Mouse (Mus musculus) liver, embryonic 15.5 days (tissue): Measurements from ENCODE around the gene Acot4. TPM values are rescaled to one million over a fixed set of nuclear protein-coding genes. Genes with fewer than 3 reads are reported as not detected.
A peak's percentile ranks its signal among the peaks of the same experiment; 100 is the strongest.
"Not testable (repeated sequence)": the region's sequence is repeated elsewhere in the genome, so short reads cannot be mapped to it uniquely, and the experiment has no call there.

Source experiments
- ATAC-seq: fragments of 200-750 bp; cut with Nextera tagmentation; 2 replicates; pipeline ENCODE4 v1.8.0; 2017; ENCODE audit warnings: moderate number of reproducible peaks, mild to moderate bottlenecking, moderate library complexity; ENCODE audit not compliant: insufficient read depth
- H3K27ac ChIP-seq: fragments of 300-500 bp; sonication (generic); replicated peaks from 2 replicates; pipeline ENCODE4 v1.5.1; 2015; ENCODE audit warnings: mild to moderate bottlenecking, inconsistent platforms
- H3K27me3 ChIP-seq: fragments of 300-500 bp; sonication (generic); 2 replicates; pipeline ENCODE4 v1.6.1; 2015; ENCODE audit warnings: mild to moderate bottlenecking, inconsistent platforms
- H3K36me3 ChIP-seq: fragments of 300-500 bp; sonication (generic); replicated peaks from 2 replicates; pipeline ENCODE4 v1.6.1; 2015; ENCODE audit warnings: moderate library complexity, mild to moderate bottlenecking, inconsistent platforms
- H3K4me1 ChIP-seq: fragments of 300-500 bp; sonication (generic); replicated peaks from 2 replicates; pipeline ENCODE4 v1.6.1; 2015; ENCODE audit warnings: inconsistent platforms
- H3K4me2 ChIP-seq: fragments of 300-500 bp; sonication (generic); 2 replicates; pipeline ENCODE4 v1.6.1; 2015; ENCODE audit warnings: moderate library complexity, mild to moderate bottlenecking, inconsistent platforms
- H3K4me3 ChIP-seq: fragments of 300-500 bp; sonication (generic); replicated peaks from 2 replicates; pipeline ENCODE4 v1.5.1; 2015; ENCODE audit warnings: mild to moderate bottlenecking, inconsistent platforms
- H3K9ac ChIP-seq: fragments of 300-500 bp; sonication (generic); 2 replicates; pipeline ENCODE4 v1.6.1; 2015; ENCODE audit warnings: moderate library complexity, mild to moderate bottlenecking, inconsistent platforms
- H3K9me3 ChIP-seq: fragments of 300-500 bp; sonication (generic); replicated peaks from 2 replicates; pipeline ENCODE4 v1.6.1; 2016; ENCODE audit warnings: inconsistent platforms
- WGBS: fragments of 180-500 bp; shearing (Covaris S2); methylation state at CpG from one replicate; pipeline ENCODE4 v1.1.7; 2015; ENCODE audit warnings: mixed read lengths; ENCODE audit not compliant: insufficient replicate concordance; 5-methylcytosine and 5-hydroxymethylcytosine counted together
- polyA plus RNA-seq: library from polyadenylated mRNA; unstranded; fragments of >200 nt; fragmentation: Nextera tagmentation; extraction: Ambion mirVana; gene quantifications from 2 replicates; pipeline ENCODE4 v1.2.1, GENCODE M21; 2015

The Acot4 gene
- 10.4 and 11.2 TPM in 2 replicates for polyA plus RNA-seq

GRCm38 (mm10) chr12:84038241-84038640 is at the start of gene Acot4:
Acot4 (plus strand) TSS chr12:84038379.
- H3K9me3 ChIP-seq, H3K9ac ChIP-seq, H3K27ac ChIP-seq, H3K36me3 ChIP-seq: not testable (repeated sequence)
- Histone ChIP-seq H3K27me3 (peaks cover 18% of the 10 kb centered on the region), H3K4me3 (peak within 1 kb of the TSS; percentile 44), H3K4me1 (peaks cover 11% of the 10 kb centered on the region), H3K4me2 (peak within 1 kb of the TSS; percentile 61)
- ATAC-seq: peak; percentile 56; the same call in 1 of the 2 replicates
- WGBS: 9% methylated on average over 31 of the region's 32 CpGs

GRCm38 (mm10) chr12:83988483-83988882 is 49.7 kb upstream of the Acot4 start:
- Histone ChIP-seq H3K4me3 (peak overlapping the region; percentile 62), H3K9ac (peak overlapping the region; percentile 54), H3K36me3 (0 out of 2 replicates have a peak, but pooled peaks cover 2% of the 10 kb centered on the region), H3K9me3 (no peaks in the 10 kb centered on the region), H3K4me1 (peaks cover 11% of the 10 kb centered on the region), H3K4me2 (peak overlapping the region; percentile 77), H3K27me3 (no peaks in the 10 kb centered on the region), H3K27ac (peak overlapping the region; percentile 80)
- WGBS: 52% methylated on average over 4 of the region's 4 CpGs
- no peak for ATAC-seq

GRCm38 (mm10) chr12:83989378-83989777 is 48.8 kb upstream of the Acot4 start:
- Histone ChIP-seq H3K4me2 (no peak overlapping the region), H3K9me3 (no peaks in the 10 kb centered on the region), H3K4me3 (no peak overlapping the region), H3K4me1 (peaks cover 11% of the 10 kb centered on the region), H3K27ac (no peak overlapping the region), H3K9ac (no peak overlapping the region), H3K27me3 (no peaks in the 10 kb centered on the region), H3K36me3 (0 out of 2 replicates have a peak, but pooled peaks cover 2% of the 10 kb centered on the region)
- no peak for ATAC-seq
- 74% methylated on average over 4 of the region's 4 CpGs for WGBS

GRCm38 (mm10) chr12:83997221-83997620 is 41.0 kb upstream of the Acot4 start:
- Histone ChIP-seq H3K9ac (no peak overlapping the region), H3K27me3 (no peaks in the 10 kb centered on the region), H3K9me3 (no peaks in the 10 kb centered on the region), H3K36me3 (0 out of 2 replicates have a peak, but pooled peaks cover 2% of the 10 kb centered on the region), H3K4me3 (no peak overlapping the region), H3K27ac (no peak overlapping the region), H3K4me1 (peaks cover 4% of the 10 kb centered on the region; the same call in 1 of the 2 replicates), H3K4me2 (no peak overlapping the region)
- no peak for ATAC-seq
- 33% methylated on average over 2 of the region's 2 CpGs for WGBS

- 49% methylated on average over 11 of the region's 11 CpGs for WGBS
- ATAC-seq: no peak; the same call in 1 of the 2 replicates
- Histone ChIP-seq H3K27me3 (no peaks in the 10 kb centered on the region), H3K9ac (no peak overlapping the region), H3K9me3 (no peaks in the 10 kb centered on the region), H3K4me3 (no peak overlapping the region), H3K27ac (no peak overlapping the region), H3K4me1 (peaks cover 4% of the 10 kb centered on the region; the same call in 1 of the 2 replicates), H3K4me2 (no peak overlapping the region), H3K36me3 (no peaks in the 10 kb centered on the region)
These were observed 39.7 kb upstream of the Acot4 start for GRCm38 (mm10) chr12:83998341-83999107.

- ATAC-seq: peak; percentile 77
- H3K4me3 ChIP-seq, H3K4me2 ChIP-seq, H3K36me3 ChIP-seq, H3K4me1 ChIP-seq, H3K9me3 ChIP-seq, H3K9ac ChIP-seq, H3K27ac ChIP-seq, H3K27me3 ChIP-seq: not testable (repeated sequence)
- 56% methylated on average over 8 of the region's 8 CpGs for WGBS
These were observed 38.9 kb upstream of the Acot4 start for GRCm38 (mm10) chr12:83999237-83999636.

GRCm38 (mm10) chr12:84000418-84000817 is 37.8 kb upstream of the Acot4 start:
- H3K36me3 ChIP-seq: no peaks in the 10 kb centered on the region
- H3K4me2 ChIP-seq: no peak overlapping the region
- WGBS: 55% methylated on average over 3 of the region's 3 CpGs
- H3K9ac ChIP-seq: no peak overlapping the region
- H3K9me3 ChIP-seq: no peaks in the 10 kb centered on the region
- H3K4me1 ChIP-seq: peaks cover 4% of the 10 kb centered on the region; the same call in 1 of the 2 replicates
- H3K27me3 ChIP-seq: no peaks in the 10 kb centered on the region
- no peak overlapping the region for H3K27ac ChIP-seq
- ATAC-seq: no peak
- H3K4me3 ChIP-seq: no peak overlapping the region

GRCm38 (mm10) chr12:84003866-84004265 is 34.3 kb upstream of the Acot4 start:
- H3K27ac ChIP-seq: no peak overlapping the region
- no peak for ATAC-seq
- 56% methylated on average over 1 of the region's 1 CpGs for WGBS
- peaks cover 7% of the 10 kb centered on the region for H3K27me3 ChIP-seq
- H3K9me3 ChIP-seq: no peaks in the 10 kb centered on the region
- no peak overlapping the region for H3K4me2 ChIP-seq
- H3K9ac ChIP-seq: no peak overlapping the region
- H3K36me3 ChIP-seq: no peaks in the 10 kb centered on the region
- H3K4me1 ChIP-seq: peaks cover 7% of the 10 kb centered on the region
- H3K4me3 ChIP-seq: no peak overlapping the region

- no peak for ATAC-seq
- Histone ChIP-seq H3K9ac (no peak overlapping the region), H3K4me3 (no peak overlapping the region), H3K27ac (no peak overlapping the region), H3K4me1 (peaks cover 11% of the 10 kb centered on the region), H3K27me3 (peaks cover 32% of the 10 kb centered on the region), H3K4me2 (no peak overlapping the region), H3K36me3 (no peaks in the 10 kb centered on the region), H3K9me3 (no peaks in the 10 kb centered on the region)
- 68% methylated on average over 12 of the region's 12 CpGs for WGBS
These were observed 29.9 kb upstream of the Acot4 start for GRCm38 (mm10) chr12:84008251-84008650.

- Histone ChIP-seq H3K36me3 (no peaks in the 10 kb centered on the region), H3K27ac (no peak overlapping the region), H3K27me3 (peaks cover 32% of the 10 kb centered on the region), H3K4me3 (no peak overlapping the region), H3K9me3 (no peaks in the 10 kb centered on the region), H3K9ac (no peak overlapping the region), H3K4me1 (peaks cover 11% of the 10 kb centered on the region), H3K4me2 (peak overlapping the region; percentile 53; the same call in 1 of the 2 replicates)
- WGBS: 46% methylated on average over 8 of the region's 8 CpGs
- ATAC-seq: no peak
These were observed 29.4 kb upstream of the Acot4 start for GRCm38 (mm10) chr12:84008729-84009128.

GRCm38 (mm10) chr12:84009171-84009965 is 28.8 kb upstream of the Acot4 start, which contains the start of gene Acot1:
Acot1 (plus strand) TSS chr12:84009490.
- Histone ChIP-seq H3K4me2 (peak within 1 kb of the TSS; percentile 53), H3K27ac (peak within 1 kb of the TSS; percentile 33; the same call in 1 of the 2 replicates), H3K4me1 (peaks cover 11% of the 10 kb centered on the region), H3K27me3 (peaks cover 32% of the 10 kb centered on the region), H3K4me3 (peak within 1 kb of the TSS; percentile 44)
- H3K9ac ChIP-seq, H3K36me3 ChIP-seq, H3K9me3 ChIP-seq: not testable (repeated sequence)
- WGBS: 2% methylated on average over 61 of the region's 70 CpGs
- peak; percentile 74 for ATAC-seq
